Mouse (Mus musculus): ENCODE results near the gene Hspb8. TPM values are rescaled to one million over a fixed set of nuclear protein-coding genes. Genes with fewer than 3 reads are reported as not detected.

Hspb8 gene
- polyA plus RNA-seq, 1 experiment from 2014 or later = 3.6 TPM

DNA sequence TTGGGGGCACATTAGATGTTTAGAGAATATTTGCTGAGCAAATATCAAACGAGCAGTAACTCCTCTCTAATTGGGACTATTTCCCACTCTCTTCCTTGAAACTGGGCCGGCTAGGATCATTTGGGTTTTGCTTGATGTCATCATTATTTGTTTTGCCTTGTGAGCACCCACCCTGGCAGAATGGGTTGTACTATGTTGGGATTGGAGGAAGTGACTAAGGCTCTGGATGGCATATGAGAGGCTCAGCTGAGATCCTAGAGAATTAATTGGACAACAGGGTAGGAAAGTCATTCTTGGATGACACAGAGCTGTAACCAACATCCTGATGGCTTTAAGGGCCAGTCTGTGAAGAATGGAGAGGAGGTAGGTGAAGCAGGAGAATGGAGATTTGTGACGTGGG is 16.2 kb downstream of the Hspb8 start:
- WGBS (ENCODE audit: insufficient replicate concordance) = 41% methylated on average over 3 of the region's 3 CpGs
- no peak overlapping the region for H3K27ac ChIP-seq (ENCODE audit: low read length)

DNA sequence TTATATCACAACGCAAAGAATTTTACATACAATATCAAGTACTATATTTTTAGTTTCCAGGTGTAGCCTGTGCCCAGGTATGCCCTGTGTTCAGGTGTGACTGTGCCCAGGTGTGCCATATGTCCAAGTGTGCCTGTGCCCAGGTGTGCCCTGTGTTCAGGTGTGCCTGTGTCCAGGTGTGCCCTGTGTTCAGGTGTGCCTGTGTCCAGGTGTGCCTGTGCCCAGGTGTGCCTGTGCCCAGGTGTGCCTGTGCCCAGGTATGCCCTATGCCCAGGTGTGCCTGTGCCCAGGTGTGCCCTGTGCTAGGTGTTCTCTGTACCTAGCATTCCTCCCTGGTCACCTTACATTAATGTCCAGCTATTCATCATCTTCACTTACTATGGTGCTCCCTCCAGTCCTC is 16.7 kb downstream of the Hspb8 start:
- no peak for ATAC-seq (ENCODE audit: low read depth)
- Histone ChIP-seq H3K27me3 (ENCODE audit: control insufficient read depth, insufficient read depth, low read depth, low read length) (no peaks in the 10 kb centered on the region), H3K4me2 (ENCODE audit: low read depth, low read length) (no peak overlapping the region), H3K9me3 (replicated peaks; ENCODE audit: control insufficient read depth, low read length) (no peaks in the 10 kb centered on the region), H3K4me3 (ENCODE audit: low read depth, low read length) (no peak overlapping the region), H3K9ac (ENCODE audit: low read depth, low read length) (no peak overlapping the region), H3K4me1 (ENCODE audit: control insufficient read depth, low read depth, low read length) (no peaks in the 10 kb centered on the region; the same call in none of the 2 replicates), H3K27ac (ENCODE audit: low read length) (no peak overlapping the region), H3K36me3 (ENCODE audit: control insufficient read depth, insufficient read depth) (no peaks in the 10 kb centered on the region)
- WGBS (ENCODE audit: insufficient replicate concordance) = 59% methylated on average over 1 of the region's 1 CpGs

More for the DNA sequence above, 16.2 kb downstream of the Hspb8 start:
- H3K27me3 ChIP-seq (ENCODE audit: control insufficient read depth, insufficient read depth, low read depth, low read length) = no peaks in the 10 kb centered on the region
- H3K36me3 ChIP-seq (ENCODE audit: control insufficient read depth, insufficient read depth) = no peaks in the 10 kb centered on the region
- H3K4me2 ChIP-seq (ENCODE audit: low read depth, low read length) = no peak overlapping the region
- H3K4me3 ChIP-seq (ENCODE audit: low read depth, low read length) = no peak overlapping the region
- no peak for ATAC-seq (ENCODE audit: low read depth)
- H3K4me1 ChIP-seq (ENCODE audit: control insufficient read depth, low read depth, low read length) = no peaks in the 10 kb centered on the region; the same call in none of the 2 replicates
- no peaks in the 10 kb centered on the region for H3K9me3 ChIP-seq (replicated peaks; ENCODE audit: control insufficient read depth, low read length)
- H3K9ac ChIP-seq (ENCODE audit: low read depth, low read length) = no peak overlapping the region

DNA sequence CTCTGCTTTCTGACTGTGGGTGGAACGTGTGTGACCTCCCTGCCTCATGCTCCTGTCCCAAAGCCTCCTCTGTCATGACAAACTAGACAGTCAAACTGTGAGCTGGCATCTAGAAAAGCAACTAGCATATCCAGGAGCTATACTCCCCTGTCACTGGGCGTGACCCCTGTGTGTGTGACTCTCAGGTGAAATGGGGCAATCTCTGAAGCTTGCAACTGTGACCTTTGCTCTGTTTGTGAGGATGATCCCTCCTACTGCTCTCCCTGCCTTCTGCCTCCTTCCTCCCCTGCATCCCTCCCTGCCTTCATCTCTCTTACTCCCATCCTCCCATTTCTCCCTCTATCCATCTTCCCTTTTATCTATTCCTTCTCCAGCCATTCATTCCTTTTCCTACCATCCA is 18.6 kb downstream of the Hspb8 start:
- no peak for ATAC-seq (ENCODE audit: low read depth)
- Histone ChIP-seq H3K27me3 (ENCODE audit: control insufficient read depth, insufficient read depth, low read depth, low read length) (no peaks in the 10 kb centered on the region), H3K4me1 (ENCODE audit: control insufficient read depth, low read depth, low read length) (no peaks in the 10 kb centered on the region; the same call in 1 of the 2 replicates), H3K4me3 (ENCODE audit: low read depth, low read length) (no peak overlapping the region), H3K36me3 (ENCODE audit: control insufficient read depth, insufficient read depth) (no peaks in the 10 kb centered on the region), H3K4me2 (ENCODE audit: low read depth, low read length) (no peak overlapping the region), H3K27ac (ENCODE audit: low read length) (no peak overlapping the region), H3K9me3 (replicated peaks; ENCODE audit: control insufficient read depth, low read length) (no peaks in the 10 kb centered on the region), H3K9ac (ENCODE audit: low read depth, low read length) (no peak overlapping the region)
- 52% methylated on average over 2 of the region's 2 CpGs for WGBS (ENCODE audit: insufficient replicate concordance)

DNA sequence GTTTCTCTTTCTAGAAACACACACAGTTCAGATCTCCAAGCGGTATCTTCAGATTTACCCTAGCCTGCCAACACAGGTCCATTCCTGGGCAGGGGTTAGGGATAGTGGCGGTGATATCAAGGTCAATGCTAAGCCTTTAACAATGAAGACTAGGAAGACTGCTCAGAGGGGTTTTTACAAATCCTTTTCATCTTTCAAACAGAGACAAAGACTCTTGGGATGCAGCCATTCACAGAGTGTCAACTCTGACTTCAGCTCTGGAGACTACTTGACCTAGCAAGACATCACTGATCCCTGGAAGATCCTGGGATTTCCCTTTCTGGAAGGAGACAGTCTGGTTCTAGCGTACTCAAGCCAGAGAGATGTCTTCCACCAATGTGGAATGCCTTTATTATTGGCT is 21.9 kb downstream of the Hspb8 start:
- Histone ChIP-seq H3K4me2 (ENCODE audit: low read depth, low read length) (no peak overlapping the region), H3K4me1 (ENCODE audit: control insufficient read depth, low read depth, low read length) (no peaks in the 10 kb centered on the region), H3K9me3 (replicated peaks; ENCODE audit: control insufficient read depth, low read length) (no peaks in the 10 kb centered on the region), H3K36me3 (ENCODE audit: control insufficient read depth, insufficient read depth) (no peaks in the 10 kb centered on the region), H3K27ac (ENCODE audit: low read length) (no peak overlapping the region), H3K4me3 (ENCODE audit: low read depth, low read length) (no peak overlapping the region), H3K9ac (ENCODE audit: low read depth, low read length) (no peak overlapping the region), H3K27me3 (ENCODE audit: control insufficient read depth, insufficient read depth, low read depth, low read length) (no peaks in the 10 kb centered on the region)
- 65% methylated on average over 3 of the region's 3 CpGs for WGBS (ENCODE audit: insufficient replicate concordance)
- no peak for ATAC-seq (ENCODE audit: low read depth)

- no peaks in the 10 kb centered on the region for H3K36me3 ChIP-seq (ENCODE audit: control insufficient read depth, insufficient read depth)
- no peak overlapping the region for H3K9ac ChIP-seq (ENCODE audit: low read depth, low read length)
- no peaks in the 10 kb centered on the region for H3K4me1 ChIP-seq (ENCODE audit: control insufficient read depth, low read depth, low read length)
- H3K4me2 ChIP-seq (ENCODE audit: low read depth, low read length) = no peak overlapping the region
- no peak overlapping the region for H3K4me3 ChIP-seq (ENCODE audit: low read depth, low read length)
- 55% methylated on average over 8 of the region's 8 CpGs for WGBS (ENCODE audit: insufficient replicate concordance)
- no peaks in the 10 kb centered on the region for H3K27me3 ChIP-seq (ENCODE audit: control insufficient read depth, insufficient read depth, low read depth, low read length)
- no peak for ATAC-seq (ENCODE audit: low read depth)
- H3K27ac ChIP-seq (ENCODE audit: low read length) = no peak overlapping the region
- H3K9me3 ChIP-seq (replicated peaks; ENCODE audit: control insufficient read depth, low read length) = no peaks in the 10 kb centered on the region
Observed at GRCm38 (mm10) chr5:116400042-116400730, 22.5 kb downstream of the Hspb8 start.

- no peak for ATAC-seq (ENCODE audit: low read depth)
- H3K4me2 ChIP-seq (ENCODE audit: low read depth, low read length) = no peak overlapping the region
- H3K4me1 ChIP-seq (ENCODE audit: control insufficient read depth, low read depth, low read length) = no peaks in the 10 kb centered on the region
- H3K9me3 ChIP-seq (replicated peaks; ENCODE audit: control insufficient read depth, low read length) = no peaks in the 10 kb centered on the region
- 55% methylated on average over 5 of the region's 5 CpGs for whole genome bisulfite sequencing (ENCODE audit: insufficient replicate concordance)
- H3K36me3 ChIP-seq (ENCODE audit: control insufficient read depth, insufficient read depth) = no peaks in the 10 kb centered on the region
- H3K27ac ChIP-seq (ENCODE audit: low read length) = no peak overlapping the region
- no peaks in the 10 kb centered on the region for H3K27me3 ChIP-seq (ENCODE audit: control insufficient read depth, insufficient read depth, low read depth, low read length)
- no peak overlapping the region for H3K4me3 ChIP-seq (ENCODE audit: low read depth, low read length)
- no peak overlapping the region for H3K9ac ChIP-seq (ENCODE audit: low read depth, low read length)
Observed at GRCm38 (mm10) chr5:116396104-116396503, 26.6 kb downstream of the Hspb8 start.

DNA sequence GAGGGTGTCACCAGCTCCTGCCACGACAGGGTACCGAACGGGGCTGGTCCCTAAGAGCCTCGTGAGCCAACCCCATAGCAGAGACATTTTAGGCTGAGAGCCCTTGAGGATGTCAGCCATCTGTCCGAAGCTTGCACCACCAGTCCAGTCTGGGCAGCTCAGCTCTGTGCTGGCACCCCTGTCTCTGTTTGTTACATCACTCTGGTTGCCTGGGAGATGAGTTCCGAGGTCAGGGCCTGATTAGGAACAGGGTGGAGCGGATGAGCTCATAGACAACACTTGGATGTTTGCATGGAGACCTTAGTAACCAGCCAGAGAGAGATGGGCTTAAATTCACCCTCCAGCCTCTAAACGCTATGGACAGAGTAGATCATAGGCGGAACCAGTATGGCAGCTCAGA is 30.1 kb downstream of the Hspb8 start:
- H3K27me3 ChIP-seq (ENCODE audit: control insufficient read depth, insufficient read depth, low read depth, low read length) = no peaks in the 10 kb centered on the region
- H3K9ac ChIP-seq (ENCODE audit: low read depth, low read length) = no peak overlapping the region
- no peaks in the 10 kb centered on the region for H3K36me3 ChIP-seq (ENCODE audit: control insufficient read depth, insufficient read depth)
- no peak overlapping the region for H3K4me2 ChIP-seq (ENCODE audit: low read depth, low read length)
- WGBS (ENCODE audit: insufficient replicate concordance) = 66% methylated on average over 9 of the region's 9 CpGs
- H3K27ac ChIP-seq (ENCODE audit: low read length) = no peak overlapping the region
- H3K9me3 ChIP-seq (replicated peaks; ENCODE audit: control insufficient read depth, low read length) = no peaks in the 10 kb centered on the region
- ATAC-seq (ENCODE audit: low read depth) = no peak
- no peaks in the 10 kb centered on the region for H3K4me1 ChIP-seq (ENCODE audit: control insufficient read depth, low read depth, low read length)
- no peak overlapping the region for H3K4me3 ChIP-seq (ENCODE audit: low read depth, low read length)

- H3K4me1 ChIP-seq (ENCODE audit: control insufficient read depth, low read depth, low read length) = no peaks in the 10 kb centered on the region
- H3K4me2 ChIP-seq (ENCODE audit: low read depth, low read length) = no peak overlapping the region
- no peaks in the 10 kb centered on the region for H3K36me3 ChIP-seq (ENCODE audit: control insufficient read depth, insufficient read depth)
- no peak overlapping the region for H3K4me3 ChIP-seq (ENCODE audit: low read depth, low read length)
- 63% methylated on average over 15 of the region's 15 CpGs for WGBS (ENCODE audit: insufficient replicate concordance)
- no peak overlapping the region for H3K9ac ChIP-seq (ENCODE audit: low read depth, low read length)
- no peaks in the 10 kb centered on the region for H3K9me3 ChIP-seq (replicated peaks; ENCODE audit: control insufficient read depth, low read length)
- H3K27ac ChIP-seq (ENCODE audit: low read length) = no peak overlapping the region
- H3K27me3 ChIP-seq (ENCODE audit: control insufficient read depth, insufficient read depth, low read depth, low read length) = no peaks in the 10 kb centered on the region
- no peak for ATAC-seq (ENCODE audit: low read depth)
Observed at GRCm38 (mm10) chr5:116389856-116390542, 32.7 kb downstream of the Hspb8 start.

GRCm38 (mm10) chr5:116389321-116389720 is 33.3 kb downstream of the Hspb8 start:
- no peak overlapping the region for H3K9ac ChIP-seq (ENCODE audit: low read depth, low read length)
- H3K27ac ChIP-seq (ENCODE audit: low read length) = no peak overlapping the region
- H3K9me3 ChIP-seq (replicated peaks; ENCODE audit: control insufficient read depth, low read length) = no peaks in the 10 kb centered on the region
- no peak for ATAC-seq (ENCODE audit: low read depth)
- no peak overlapping the region for H3K4me3 ChIP-seq (ENCODE audit: low read depth, low read length)
- WGBS (ENCODE audit: insufficient replicate concordance) = 64% methylated on average over 4 of the region's 4 CpGs
- no peaks in the 10 kb centered on the region for H3K27me3 ChIP-seq (ENCODE audit: control insufficient read depth, insufficient read depth, low read depth, low read length)
- H3K4me2 ChIP-seq (ENCODE audit: low read depth, low read length) = no peak overlapping the region
- H3K4me1 ChIP-seq (ENCODE audit: control insufficient read depth, low read depth, low read length) = no peaks in the 10 kb centered on the region
- no peaks in the 10 kb centered on the region for H3K36me3 ChIP-seq (ENCODE audit: control insufficient read depth, insufficient read depth)
